ENCODE assay signal across 9 mouse cellular contexts in the genomic region with DNA sequence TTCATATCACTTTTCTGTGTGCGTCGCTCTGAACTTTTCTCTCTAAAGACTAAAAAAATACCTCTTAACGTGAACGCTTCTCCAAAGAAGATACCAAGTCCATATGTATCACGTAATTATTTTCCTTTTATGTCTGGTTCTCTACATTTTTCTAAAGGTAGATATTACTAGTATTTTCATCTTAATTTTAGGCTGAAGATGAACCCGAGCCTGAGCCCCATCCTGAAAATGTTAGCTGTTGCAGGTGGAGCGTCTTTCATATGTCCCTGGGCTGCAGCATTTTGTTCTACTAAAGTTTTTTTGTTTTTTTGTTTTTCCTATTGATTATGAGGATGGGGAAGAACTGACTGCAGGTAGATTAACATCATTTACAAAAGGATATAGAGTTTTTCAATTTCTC. TPM values are rescaled to one million over a fixed set of nuclear protein-coding genes. Genes with fewer than 3 reads are reported as not detected.
A peak's percentile ranks its signal among the peaks of the same experiment; 100 is the strongest.
DNase-seq lines count a peak whose midpoint lies in the region; ATAC-seq and TF ChIP-seq lines count a peak whose summit lies in the region.
"Had no signal": no experiment of that assay in that cellular context is flagged by ENCODE, and none has a peak within 500 bp of the region (broad histone marks: within the 10 kb centered on the region; RNA-seq: fewer than 3 reads in every experiment).

No protein-coding gene starts in this region.

- H3K4me1 ChIP-seq in heart, postnatal 0 days (ENCODE audit: control insufficient read depth, insufficient read depth) = peaks cover 11% of the 10 kb centered on the region
- no peaks in the 10 kb centered on the region for H3K4me1 ChIP-seq in bone marrow, adult 2 months (ENCODE audit: control insufficient read depth, insufficient read depth, low read length)
- peaks cover 9% of the 10 kb centered on the region for H3K4me1 ChIP-seq in hindbrain, embryonic 14.5 days (replicated peaks; ENCODE audit: control insufficient read depth, insufficient read depth, low read length)
- peaks cover 6% of the 10 kb centered on the region; the same call in 1 of the 2 replicates for H3K4me1 ChIP-seq in midbrain, embryonic 14.5 days (ENCODE audit: control insufficient read depth, insufficient read depth, low read length)

- intact Hi-C loops in heart, postnatal 36 days (cut with DNase I) = no loop called here

- H3K27ac ChIP-seq in heart, postnatal 0 days (ENCODE audit: low read depth) = peak overlapping the region; percentile 91
- H3K27ac ChIP-seq in bone marrow, adult 2 months (ENCODE audit: control insufficient read depth, insufficient read depth, low read depth, low read length, poor library complexity) = peak overlapping the region; percentile 76; the same call in 1 of the 2 replicates
- peak overlapping the region; percentile 82 for H3K27ac ChIP-seq in hindbrain, embryonic 14.5 days
- no peak overlapping the region for H3K27ac ChIP-seq in midbrain, embryonic 14.5 days (replicated peaks; ENCODE audit: low read depth, low read length)

- peak overlapping the region; percentile 67 for H3K4me3 ChIP-seq in heart, postnatal 0 days (ENCODE audit: low read depth, low read length)
- peak overlapping the region; percentile 35 for H3K4me3 ChIP-seq in bone marrow, adult 2 months (replicated peaks; ENCODE audit: control insufficient read depth, low read depth, low read length)
- peak overlapping the region; percentile 54 for H3K4me3 ChIP-seq in hindbrain, embryonic 14.5 days (replicated peaks; ENCODE audit: low read length)
- H3K4me3 ChIP-seq in midbrain, embryonic 14.5 days (replicated peaks; ENCODE audit: low read depth, low read length) = peak overlapping the region; percentile 55

- no peak for ATAC-seq in heart, postnatal 0 days (ENCODE audit: insufficient read depth, low read depth)
- no peak for ATAC-seq in hindbrain, embryonic 14.5 days (ENCODE audit: low FRiP score)
- no peak for ATAC-seq in midbrain, embryonic 14.5 days (ENCODE audit: low FRiP score, low TSS enrichment)
- no peak for ATAC-seq in megakaryocyte-erythroid progenitor cell, adult 5-6 weeks (replicated peaks; ENCODE audit: low FRiP score, low TSS enrichment, poor library complexity, severe bottlenecking)

- TF ChIP-seq EP300 in heart, postnatal 0 days (IDR thresholded peaks at IDR 0.05; ENCODE audit: low read depth) = no peak

- H3K9ac ChIP-seq in heart, postnatal 0 days (replicated peaks; ENCODE audit: low read depth, low read length) = peak overlapping the region; percentile 61
- H3K9ac ChIP-seq in hindbrain, embryonic 14.5 days = peak overlapping the region; percentile 55
- H3K9ac ChIP-seq in midbrain, embryonic 14.5 days (replicated peaks; ENCODE audit: low read length) = 0 out of 2 replicates have a peak overlapping the region, but pooled peaks have one; percentile 0

- no peaks in the 10 kb centered on the region for H3K9me3 ChIP-seq in heart, postnatal 0 days (replicated peaks; ENCODE audit: control insufficient read depth, low read length)
- H3K9me3 ChIP-seq in hindbrain, embryonic 14.5 days (ENCODE audit: control insufficient read depth, low read length) = no peaks in the 10 kb centered on the region
- H3K9me3 ChIP-seq in midbrain, embryonic 14.5 days (ENCODE audit: control insufficient read depth, low read length) = no peaks in the 10 kb centered on the region

- TF ChIP-seq POLR2A in bone marrow, adult 2 months (IDR thresholded peaks at IDR 0.05; ENCODE audit: borderline replicate concordance, control insufficient read depth, low read depth, low read length) = no peak

- WGBS in heart, postnatal 0 days = 2% methylated on average over 7 of the region's 7 CpGs
- 0% methylated on average over 7 of the region's 7 CpGs for WGBS in bone marrow, adult 2 months
- WGBS in hindbrain, embryonic 14.5 days = 2% methylated on average over 7 of the region's 7 CpGs
- 2% methylated on average over 7 of the region's 7 CpGs for WGBS in midbrain, embryonic 14.5 days

- peaks cover 16% of the 10 kb centered on the region for H3K36me3 ChIP-seq in heart, postnatal 0 days (replicated peaks; ENCODE audit: control insufficient read depth, insufficient read depth, low read length)
- H3K36me3 ChIP-seq in hindbrain, embryonic 14.5 days (replicated peaks; ENCODE audit: control insufficient read depth, insufficient read depth) = peaks cover 18% of the 10 kb centered on the region
- H3K36me3 ChIP-seq in midbrain, embryonic 14.5 days (ENCODE audit: control insufficient read depth, insufficient read depth, low read length) = peaks cover 14% of the 10 kb centered on the region; the same call in 1 of the 2 replicates

- TF ChIP-seq CTCF in heart, postnatal 0 days (IDR thresholded peaks at IDR 0.05; ENCODE audit: low read depth) = no peak
- TF ChIP-seq CTCF in bone marrow, adult 2 months (IDR thresholded peaks at IDR 0.05; ENCODE audit: control insufficient read depth, insufficient read depth, low read length) = no peak

- no peaks in the 10 kb centered on the region for H3K27me3 ChIP-seq in heart, postnatal 0 days (ENCODE audit: control insufficient read depth, insufficient read depth, low read length)
- no peaks in the 10 kb centered on the region for H3K27me3 ChIP-seq in hindbrain, embryonic 14.5 days (ENCODE audit: control insufficient read depth, insufficient read depth, low read length)
- no peaks in the 10 kb centered on the region for H3K27me3 ChIP-seq in midbrain, embryonic 14.5 days (ENCODE audit: control insufficient read depth, insufficient read depth, low read length)
- H3K27me3 ChIP-seq: Patski had no signal

- peak overlapping the region; percentile 87 for H3K4me2 ChIP-seq in heart, postnatal 0 days (ENCODE audit: low read depth, low read length)
- H3K4me2 ChIP-seq in hindbrain, embryonic 14.5 days (replicated peaks) = peak overlapping the region; percentile 94
- H3K4me2 ChIP-seq in midbrain, embryonic 14.5 days (ENCODE audit: low read length) = peak overlapping the region; percentile 74

- no peak for DNase-seq in heart, postnatal 0 days (ENCODE audit: low spot score)
- DNase-seq in heart, postnatal 36 days = no peak
- no peak for DNase-seq in hindbrain, embryonic 14.5 days (ENCODE audit: low spot score)
- no peak for DNase-seq in midbrain, embryonic 14.5 days
- no peak for DNase-seq in Muller cell, postnatal 12 days (ENCODE audit: inconsistent ontology term)
- no peak for DNase-seq in urinary bladder, adult 2 months (ENCODE audit: low spot score)

RNA-seq across cellular contexts. Expression of gene Pcna, which starts 0.5 kb away (rescaled TPM):
- total RNA-seq in heart, postnatal 0 days (2014; rRNA removed; ENCODE audit: low replicate concordance) = 142 and 167 TPM in 2 replicates
- 74.8 and 82.4 TPM in 2 replicates for polyA plus RNA-seq in heart, postnatal 0 days (2015; fragmentation: Nextera tagmentation; extraction: Ambion mirVana)
- 10 to 100 TPM; 35.1 to 43.6 TPM for total RNA-seq in heart, postnatal 36 days (2021)
- polyA plus RNA-seq in bone marrow, adult 2 months (2011; ENCODE audit: insufficient read depth, insufficient read length, low replicate concordance, missing spikeins) = 284 and 419 TPM in 2 replicates
- polyA plus RNA-seq in hindbrain, embryonic 14.5 days (2014; fragmentation: Nextera tagmentation; extraction: Ambion mirVana) = 111 and 120 TPM in 2 replicates
- polyA plus RNA-seq in midbrain, embryonic 14.5 days (2014; fragmentation: Nextera tagmentation; extraction: Ambion mirVana) = 116 and 129 TPM in 2 replicates
- 722 and 749 TPM in 2 replicates for total RNA-seq in megakaryocyte-erythroid progenitor cell, adult 5-6 weeks (2014; fragmentation: Nextera tagmentation)
- total RNA-seq in megakaryocyte-erythroid progenitor cell, adult 5-6 weeks (2017) = 719 and 736 TPM in 2 replicates
- polyA plus RNA-seq in urinary bladder, adult 2 months (2012; rRNA removed) = 73.2 and 96.5 TPM in 2 replicates

RNA-seq across cellular contexts. Expression of gene Tmem230, which starts 6.0 kb away (rescaled TPM):
- 32.5 and 46.1 TPM in 2 replicates for total RNA-seq in heart, postnatal 0 days (2014; rRNA removed; ENCODE audit: low replicate concordance)
- 37.1 and 41.8 TPM in 2 replicates for polyA plus RNA-seq in heart, postnatal 0 days (2015; fragmentation: Nextera tagmentation; extraction: Ambion mirVana)
- 10 to 100 TPM; 23.6 to 26.1 TPM for total RNA-seq in heart, postnatal 36 days (2021)
- polyA plus RNA-seq in bone marrow, adult 2 months (2011; ENCODE audit: insufficient read depth, insufficient read length, low replicate concordance, missing spikeins) = 13.7 and 20.6 TPM in 2 replicates
- 47.1 and 48.8 TPM in 2 replicates for polyA plus RNA-seq in hindbrain, embryonic 14.5 days (2014; fragmentation: Nextera tagmentation; extraction: Ambion mirVana)
- 43.8 and 51.3 TPM in 2 replicates for polyA plus RNA-seq in midbrain, embryonic 14.5 days (2014; fragmentation: Nextera tagmentation; extraction: Ambion mirVana)
- total RNA-seq in megakaryocyte-erythroid progenitor cell, adult 5-6 weeks (2014; fragmentation: Nextera tagmentation) = 29.5 and 41.7 TPM in 2 replicates
- total RNA-seq in megakaryocyte-erythroid progenitor cell, adult 5-6 weeks (2017) = 24.2 and 28.3 TPM in 2 replicates
- polyA plus RNA-seq in urinary bladder, adult 2 months (2012; rRNA removed) = 44.1 and 48.0 TPM in 2 replicates

RNA-seq across cellular contexts. Expression of gene Cds2, which starts 9.3 kb away (rescaled TPM):
- total RNA-seq in heart, postnatal 0 days (2014; rRNA removed; ENCODE audit: low replicate concordance) = 61.5 and 74.0 TPM in 2 replicates
- polyA plus RNA-seq in heart, postnatal 0 days (2015; fragmentation: Nextera tagmentation; extraction: Ambion mirVana) = 22.6 and 26.7 TPM in 2 replicates
- 10 to 100 TPM; 80.8 to 84.3 TPM for total RNA-seq in heart, postnatal 36 days (2021)
- polyA plus RNA-seq in bone marrow, adult 2 months (2011; ENCODE audit: insufficient read depth, insufficient read length, low replicate concordance, missing spikeins) = 16.9 and 30.7 TPM in 2 replicates
- 57.2 and 59.9 TPM in 2 replicates for polyA plus RNA-seq in hindbrain, embryonic 14.5 days (2014; fragmentation: Nextera tagmentation; extraction: Ambion mirVana)
- polyA plus RNA-seq in midbrain, embryonic 14.5 days (2014; fragmentation: Nextera tagmentation; extraction: Ambion mirVana) = 44.7 and 65.1 TPM in 2 replicates
- total RNA-seq in megakaryocyte-erythroid progenitor cell, adult 5-6 weeks (2014; fragmentation: Nextera tagmentation) = 15.0 and 15.6 TPM in 2 replicates
- total RNA-seq in megakaryocyte-erythroid progenitor cell, adult 5-6 weeks (2017) = 10.9 and 26.8 TPM in 2 replicates
- 38.4 and 52.2 TPM in 2 replicates for polyA plus RNA-seq in urinary bladder, adult 2 months (2012; rRNA removed)

Comparison
In these comparisons a context has a peak if more than half of its experiments do, and no peak if none do; other contexts are left out.
1. H3K9ac ChIP-seq: peak in every context shown above with its lines; median percentile 61 in heart, postnatal 0 days; 55 in hindbrain, embryonic 14.5 days; 0 in midbrain, embryonic 14.5 days.